ENCODE assay signal across 30 mouse cellular contexts in genomic region chr3:15186731-15187130, GRCm38 (mm10).
A peak's percentile ranks its signal among the peaks of the same experiment; 100 is the strongest.
DNase-seq lines count a peak whose midpoint lies in the region; ATAC-seq and TF ChIP-seq lines count a peak whose summit lies in the region.
"Had no signal": no experiment of that assay in that cellular context is flagged by ENCODE, and none has a peak within 500 bp of the region (broad histone marks: within the 10 kb centered on the region; RNA-seq: fewer than 3 reads in every experiment).

No protein-coding gene starts in this region.

- H3K4me2 ChIP-seq in limb, embryonic 14.5 days (replicated peaks; ENCODE audit: low read depth, low read length, severe bottlenecking), result no peak overlapping the region
- H3K4me2 ChIP-seq in kidney, embryonic 14.5 days (replicated peaks; ENCODE audit: low read depth, low read length), result no peak overlapping the region
- H3K4me2 ChIP-seq in heart, embryonic 12.5 days, result no peak overlapping the region
- H3K4me2 ChIP-seq: embryonic facial prominence, embryonic 15.5 days; forebrain, embryonic 15.5 days; heart, embryonic 15.5 days; limb, embryonic 13.5 days; liver, embryonic 13.5 days; lung, embryonic 15.5 days; midbrain, embryonic 13.5 days; neural tube, embryonic 13.5 days had no signal

- TF ChIP-seq POLR2A in limb, embryonic 14.5 days (IDR thresholded peaks at IDR 0.05; ENCODE audit: borderline replicate concordance, extremely low read depth, insufficient read depth, insufficient read length), result no peak
- no peak for TF ChIP-seq POLR2A in embryonic fibroblast, embryonic 13.5 days (IDR thresholded peaks at IDR 0.05; ENCODE audit: low read depth, low read length)

- 76% methylated on average over 3 of the region's 3 CpGs for WGBS in limb, embryonic 14.5 days
- WGBS in limb, embryonic 10.5 days, result 92% methylated on average over 3 of the region's 3 CpGs
- 86% methylated on average over 3 of the region's 3 CpGs for WGBS in kidney, embryonic 14.5 days
- 63% methylated on average over 3 of the region's 3 CpGs for WGBS in heart, embryonic 12.5 days

- no peak overlapping the region for H3K27ac ChIP-seq in limb, embryonic 14.5 days (replicated peaks; ENCODE audit: low read depth, low read length)
- H3K27ac ChIP-seq in limb, embryonic 10.5 days, result no peak overlapping the region
- H3K27ac ChIP-seq in embryonic fibroblast, embryonic 13.5 days (ENCODE audit: insufficient read depth, low read length), result peak overlapping the region; percentile 44; the same call in 1 of the 2 replicates
- no peak overlapping the region for H3K27ac ChIP-seq in kidney, embryonic 14.5 days (ENCODE audit: low read depth, low read length)
- no peak overlapping the region for H3K27ac ChIP-seq in heart, embryonic 12.5 days (ENCODE audit: poor library complexity, severe bottlenecking)
- H3K27ac ChIP-seq: embryonic facial prominence, embryonic 15.5 days; forebrain, embryonic 10.5 days; forebrain, embryonic 15.5 days; heart, embryonic 15.5 days; layer of hippocampus, adult 2 months; left cerebral cortex, adult 2 months; limb, embryonic 13.5 days; liver, embryonic 13.5 days; lung, embryonic 15.5 days; macrophage; midbrain, embryonic 13.5 days; neural tube, embryonic 13.5 days; stomach, postnatal 0 days had no signal

- H3K9ac ChIP-seq in limb, embryonic 14.5 days (ENCODE audit: low read depth, low read length, severe bottlenecking), result no peak overlapping the region
- no peak overlapping the region for H3K9ac ChIP-seq in kidney, embryonic 14.5 days (ENCODE audit: low read depth, low read length)
- no peak overlapping the region for H3K9ac ChIP-seq in heart, embryonic 12.5 days
- H3K9ac ChIP-seq: embryonic facial prominence, embryonic 15.5 days; forebrain, embryonic 15.5 days; heart, embryonic 15.5 days; limb, embryonic 13.5 days; liver, embryonic 13.5 days; lung, embryonic 15.5 days; midbrain, embryonic 13.5 days; neural tube, embryonic 13.5 days had no signal

- no peak overlapping the region for H3K4me3 ChIP-seq in limb, embryonic 14.5 days (replicated peaks; ENCODE audit: low read length)
- no peak overlapping the region for H3K4me3 ChIP-seq in limb, embryonic 10.5 days
- H3K4me3 ChIP-seq in embryonic fibroblast, embryonic 13.5 days (ENCODE audit: insufficient read depth, low read length), result no peak overlapping the region
- H3K4me3 ChIP-seq in kidney, embryonic 14.5 days (ENCODE audit: low read length), result no peak overlapping the region
- H3K4me3 ChIP-seq in heart, embryonic 12.5 days, result no peak overlapping the region
- H3K4me3 ChIP-seq: embryonic facial prominence, embryonic 15.5 days; forebrain, embryonic 10.5 days; forebrain, embryonic 15.5 days; heart, embryonic 15.5 days; layer of hippocampus, adult 2 months; left cerebral cortex, adult 2 months; limb, embryonic 13.5 days; liver, embryonic 13.5 days; lung, embryonic 15.5 days; midbrain, embryonic 13.5 days; neural tube, embryonic 13.5 days had no signal

- H3K36me3 ChIP-seq in limb, embryonic 14.5 days (ENCODE audit: control insufficient read depth, insufficient read depth, low read length), result no peaks in the 10 kb centered on the region
- H3K36me3 ChIP-seq in limb, embryonic 10.5 days, result no peaks in the 10 kb centered on the region
- no peaks in the 10 kb centered on the region for H3K36me3 ChIP-seq in kidney, embryonic 14.5 days (ENCODE audit: control insufficient read depth, insufficient read depth, low read length)
- H3K36me3 ChIP-seq in heart, embryonic 12.5 days, result no peaks in the 10 kb centered on the region
- H3K36me3 ChIP-seq: embryonic facial prominence, embryonic 15.5 days; forebrain, embryonic 10.5 days; forebrain, embryonic 15.5 days; heart, embryonic 15.5 days; limb, embryonic 13.5 days; liver, embryonic 13.5 days; lung, embryonic 15.5 days; midbrain, embryonic 13.5 days; neural tube, embryonic 13.5 days had no signal

- no peak for ATAC-seq in limb, embryonic 14.5 days (ENCODE audit: low FRiP score, low read depth)
- ATAC-seq in kidney, embryonic 14.5 days (ENCODE audit: low FRiP score, low TSS enrichment), result no peak
- ATAC-seq in heart, embryonic 12.5 days (ENCODE audit: insufficient number of reproducible peaks, low FRiP score), result no peak
- ATAC-seq: CD4-positive, CD25-positive, alpha-beta regulatory T cell, adult 4 months; forebrain, embryonic 15.5 days; hindbrain, embryonic 16.5 days; midbrain, embryonic 13.5 days had no signal

- no peak for TF ChIP-seq CTCF in embryonic fibroblast, embryonic 13.5 days (IDR thresholded peaks at IDR 0.05; ENCODE audit: borderline replicate concordance, insufficient read depth, low read length)

- no peaks in the 10 kb centered on the region for H3K4me1 ChIP-seq in limb, embryonic 14.5 days (ENCODE audit: control insufficient read depth, insufficient read depth, low read length)
- H3K4me1 ChIP-seq in limb, embryonic 10.5 days, result no peaks in the 10 kb centered on the region
- peaks cover 3% of the 10 kb centered on the region; the same call in 1 of the 2 replicates for H3K4me1 ChIP-seq in embryonic fibroblast, embryonic 13.5 days (ENCODE audit: control insufficient read depth, insufficient read depth, low read length)
- no peaks in the 10 kb centered on the region for H3K4me1 ChIP-seq in kidney, embryonic 14.5 days (ENCODE audit: control insufficient read depth, insufficient read depth, low read length)
- no peaks in the 10 kb centered on the region for H3K4me1 ChIP-seq in heart, embryonic 12.5 days (replicated peaks)
- H3K4me1 ChIP-seq: embryonic facial prominence, embryonic 15.5 days; forebrain, embryonic 10.5 days; forebrain, embryonic 15.5 days; heart, embryonic 15.5 days; limb, embryonic 13.5 days; liver, embryonic 13.5 days; lung, embryonic 15.5 days; midbrain, embryonic 13.5 days; neural tube, embryonic 13.5 days had no signal

- peak; percentile 6 for DNase-seq in adrenal gland, postnatal 14 days
- DNase-seq in adrenal gland, adult 8-10 months, result no peak
- peak; percentile 27 for DNase-seq in limb, embryonic 14.5 days (ENCODE audit: low spot score)
- no peak for DNase-seq in limb, embryonic 10.5 days (ENCODE audit: low spot score)
- DNase-seq in NIH3T3 (ENCODE audit: low read depth), result peak; percentile 46
- DNase-seq: cerebellum, adult 8-10 months; gastrocnemius, postnatal 10 days; kidney, adult 18-20 months; kidney, postnatal 36 days; liver, embryonic 13.5 days; right cerebral cortex, postnatal 4 days; thymus, adult 2 months; thymus, postnatal 4 days had no signal

- H3K27me3 ChIP-seq in limb, embryonic 14.5 days (ENCODE audit: control insufficient read depth, insufficient read depth, low read length), result no peaks in the 10 kb centered on the region
- no peaks in the 10 kb centered on the region for H3K27me3 ChIP-seq in limb, embryonic 10.5 days (ENCODE audit: low read depth, poor library complexity, severe bottlenecking)
- no peaks in the 10 kb centered on the region for H3K27me3 ChIP-seq in kidney, embryonic 14.5 days (ENCODE audit: control insufficient read depth, insufficient read depth, low read length)
- no peaks in the 10 kb centered on the region for H3K27me3 ChIP-seq in heart, embryonic 12.5 days (replicated peaks)
- H3K27me3 ChIP-seq: embryonic facial prominence, embryonic 15.5 days; forebrain, embryonic 15.5 days; heart, embryonic 15.5 days; limb, embryonic 13.5 days; liver, embryonic 13.5 days; lung, embryonic 15.5 days; midbrain, embryonic 13.5 days; neural tube, embryonic 13.5 days had no signal

- no peaks in the 10 kb centered on the region for H3K9me3 ChIP-seq in limb, embryonic 14.5 days (ENCODE audit: control insufficient read depth, low read length)
- no peaks in the 10 kb centered on the region for H3K9me3 ChIP-seq in limb, embryonic 10.5 days (replicated peaks)
- H3K9me3 ChIP-seq in kidney, embryonic 14.5 days (ENCODE audit: control insufficient read depth, low read length), result no peaks in the 10 kb centered on the region
- H3K9me3 ChIP-seq in heart, embryonic 12.5 days (replicated peaks), result no peaks in the 10 kb centered on the region
- H3K9me3 ChIP-seq: embryonic facial prominence, embryonic 15.5 days; forebrain, embryonic 10.5 days; forebrain, embryonic 15.5 days; heart, embryonic 15.5 days; limb, embryonic 13.5 days; liver, embryonic 13.5 days; lung, embryonic 15.5 days; midbrain, embryonic 13.5 days; neural tube, embryonic 13.5 days had no signal

Comparison
In these comparisons a context has a peak if more than half of its experiments do, and no peak if none do; other contexts are left out.
1. DNase-seq: peak in adrenal gland, postnatal 14 days (single experiment), limb, embryonic 14.5 days (single experiment) and NIH3T3 (single experiment); none in adrenal gland, adult 8-10 months (single experiment) and limb, embryonic 10.5 days (single experiment).